Mouse (Mus musculus) frontal cortex, adult (tissue): ENCODE measurements around the gene Gm5475.

Source experiments
- ATAC-seq: cut with Nextera tagmentation; 2 replicates; pipeline ENCODE4 v1.9.2; 2017; ENCODE audit warnings: mild to moderate bottlenecking, moderate library complexity, mixed read lengths; ENCODE audit not compliant: low TSS enrichment

Gene Gm5475

DNA sequence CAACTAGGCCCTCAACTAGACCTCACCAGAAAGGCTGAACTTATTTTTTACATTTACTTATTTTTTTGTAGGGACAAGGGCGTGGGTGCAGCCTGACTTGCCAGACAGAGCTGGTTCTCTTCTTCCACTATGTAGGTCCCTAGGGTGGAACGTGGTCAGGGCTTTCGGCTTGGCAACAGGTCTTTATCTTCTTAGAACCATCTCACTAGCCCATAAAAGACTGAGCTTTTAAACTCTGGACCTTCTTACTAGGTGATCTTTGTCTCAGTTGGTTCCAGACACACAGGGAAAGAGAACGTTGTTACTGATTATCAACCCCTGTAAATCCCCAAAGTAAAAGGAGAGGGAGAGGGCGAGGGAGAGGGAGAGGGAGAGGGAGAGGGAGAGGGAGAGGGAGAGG is 8.6 kb upstream of the Gm5475 start:
- ATAC-seq, result no peak

- ATAC-seq, result no peak
Observed at GRCm38 (mm10) chr15:100414011-100414410, 7.9 kb upstream of the Gm5475 start.

DNA sequence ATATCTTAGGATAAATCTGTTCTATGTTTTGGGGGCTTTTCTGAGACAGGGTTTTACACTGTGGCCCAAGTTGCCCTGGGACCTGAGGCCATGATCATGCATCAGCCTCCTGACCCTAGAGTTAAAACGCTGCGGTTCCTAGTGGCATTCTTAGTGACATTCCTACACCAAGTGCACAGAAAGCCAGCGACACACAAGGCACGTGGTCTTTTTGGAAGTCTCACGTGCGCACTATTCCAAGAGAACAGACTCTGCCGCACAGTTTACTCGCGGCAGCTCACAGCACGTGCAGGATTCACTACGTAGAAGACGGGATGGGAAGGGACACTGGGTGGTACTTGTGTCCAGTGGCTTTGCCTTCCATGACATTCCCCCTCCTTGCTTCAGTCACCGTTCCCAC is 7.0 kb upstream of the Gm5475 start:
- no peak for ATAC-seq

DNA sequence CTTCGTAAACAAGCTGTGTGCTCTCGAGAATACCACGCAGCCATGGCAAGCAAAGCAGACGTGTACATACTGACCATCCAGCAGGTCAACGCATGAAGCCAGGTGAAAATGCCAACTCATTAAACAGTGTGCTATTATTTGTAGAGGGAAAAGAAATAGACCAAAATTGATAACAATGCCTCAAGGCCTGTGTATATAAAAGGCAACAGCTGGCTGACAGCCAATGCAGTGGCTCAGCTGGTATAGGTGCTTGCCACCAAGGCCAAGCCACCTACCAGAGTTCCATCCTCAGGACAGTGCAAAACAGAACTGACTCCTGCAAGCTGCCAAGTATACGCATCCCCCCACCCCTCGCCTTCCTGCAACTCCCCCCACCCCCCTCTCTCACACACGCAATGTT is 6.3 kb upstream of the Gm5475 start:
- no peak for ATAC-seq

DNA sequence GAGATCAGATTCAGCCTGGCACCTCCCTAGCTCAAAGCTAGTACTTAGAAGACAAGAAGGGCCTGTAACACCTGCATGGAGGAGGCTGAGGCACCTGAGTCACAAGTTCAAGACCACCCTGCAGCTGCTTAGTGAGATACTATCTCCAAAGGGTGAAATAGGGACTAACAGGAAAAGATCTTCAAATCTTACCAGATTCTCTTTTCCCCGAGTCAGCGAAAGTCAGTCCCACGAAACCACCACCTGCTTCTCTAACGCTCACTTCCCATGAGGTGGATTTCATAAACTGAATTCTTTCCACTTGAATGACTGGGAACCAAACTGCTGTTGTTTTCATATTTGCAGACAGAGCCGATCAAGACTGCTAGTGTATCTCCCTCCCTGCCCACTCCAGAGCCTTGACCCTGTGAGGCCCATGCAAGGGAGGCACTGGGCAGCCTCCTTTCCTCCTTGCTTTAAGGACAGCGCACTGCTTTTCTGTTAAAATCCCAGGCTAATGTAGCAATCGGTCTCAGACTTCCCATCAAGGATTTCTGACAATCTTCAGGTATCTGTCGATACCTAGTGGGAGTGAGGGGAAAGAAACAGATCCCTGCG is 4.0 kb upstream of the Gm5475 start:
- ATAC-seq, result no peak

GRCm38 (mm10) chr15:100419311-100419710 is 2.6 kb upstream of the Gm5475 start:
- no peak for ATAC-seq

DNA sequence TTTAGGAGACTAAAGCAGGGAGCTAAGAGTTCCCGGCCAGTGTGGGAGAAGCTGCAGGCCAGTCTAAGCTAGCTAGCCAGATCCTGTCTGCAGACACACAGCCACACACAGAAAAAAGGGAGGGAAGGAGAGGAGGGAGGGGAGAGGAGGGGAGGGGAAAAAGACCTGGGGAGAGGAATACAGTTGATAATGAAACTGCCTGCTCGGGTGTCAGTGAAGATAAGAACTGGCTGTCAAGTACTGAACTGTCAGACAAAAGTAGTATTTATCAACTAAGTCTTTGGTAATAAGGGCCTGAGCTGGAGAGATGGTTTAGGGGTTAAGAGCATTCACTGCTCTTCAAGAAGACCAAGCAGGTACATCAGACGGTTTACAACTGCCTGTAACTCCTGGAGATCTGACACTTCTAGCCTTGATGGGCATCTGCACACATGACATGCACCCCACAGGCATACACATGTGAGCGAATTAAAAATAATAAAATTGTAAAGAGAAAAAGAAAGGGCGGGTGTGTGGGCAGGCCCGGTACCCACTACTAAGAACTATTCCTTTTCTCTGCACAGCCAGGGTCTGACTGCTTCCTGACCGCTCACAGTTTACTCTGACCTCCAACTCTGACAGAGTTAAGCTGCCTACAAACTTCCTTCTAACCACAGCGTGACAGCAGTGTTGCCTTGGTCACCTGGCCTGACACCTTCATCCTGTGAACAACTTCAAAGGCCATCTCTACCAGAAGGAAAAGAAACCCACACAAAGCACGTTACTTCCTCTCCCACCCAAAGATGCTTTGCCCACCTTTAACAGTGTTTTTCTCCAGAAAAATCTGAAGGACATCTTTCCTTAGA is 1.8 kb upstream of the Gm5475 start:
- ATAC-seq, result no peak

- ATAC-seq, result no peak
Observed at GRCm38 (mm10) chr15:100421059-100421757, 739 bp upstream of the Gm5475 start.

- ATAC-seq, result peak; percentile 48
Observed at GRCm38 (mm10) chr15:100422476-100422875, 529 bp downstream of the Gm5475 start.

DNA sequence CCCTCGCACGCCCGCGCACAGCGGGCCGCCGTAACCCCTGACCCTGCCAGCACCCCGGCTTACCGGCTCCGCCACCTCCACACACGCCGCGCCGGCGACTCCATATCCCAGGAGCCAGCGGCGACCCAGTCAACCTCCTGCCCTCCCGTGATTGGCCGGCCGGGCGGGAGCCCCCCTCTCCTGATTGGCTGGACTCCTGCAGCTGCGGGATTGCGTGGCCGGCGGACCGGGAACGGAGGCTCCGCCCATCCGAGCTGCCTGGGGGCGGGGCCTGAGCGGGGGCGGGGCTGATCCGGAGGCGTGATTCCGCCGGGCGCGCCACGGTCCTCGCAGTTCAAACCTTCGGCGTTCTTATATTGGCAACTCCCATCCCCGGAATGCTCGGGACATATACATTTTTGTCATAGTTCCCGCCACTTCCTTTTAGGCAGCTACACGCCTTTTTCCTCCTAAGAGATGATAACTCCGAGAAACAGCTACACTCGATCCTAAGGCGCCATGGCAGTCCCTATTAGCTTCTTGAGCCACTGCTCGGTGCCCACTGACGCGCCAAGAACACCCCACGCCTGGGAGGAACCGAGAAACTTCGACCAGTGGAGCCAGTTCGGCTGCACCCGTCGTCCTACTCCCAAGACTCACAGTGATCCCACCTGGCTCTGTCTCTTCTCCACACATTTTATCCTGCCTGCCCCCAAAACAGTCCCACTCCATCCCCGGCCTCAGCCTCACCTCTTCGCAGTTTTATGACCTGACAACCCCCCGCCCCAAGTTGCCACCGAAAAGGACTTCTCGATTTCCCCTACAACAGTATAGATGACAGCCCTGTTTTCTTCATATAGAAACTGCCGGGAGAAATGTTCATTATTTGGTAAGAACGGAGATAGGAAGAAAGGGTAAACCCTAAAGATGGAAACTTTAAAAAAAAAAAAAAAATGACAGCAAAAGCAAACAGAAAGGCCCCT is 1.2 kb downstream of the Gm5475 start:
- ATAC-seq, result peak; percentile 96

GRCm38 (mm10) chr15:100423916-100424315 is 2.0 kb downstream of the Gm5475 start:
- 0 out of 2 replicates have a peak, but pooled peaks have one; percentile 26 for ATAC-seq

DNA sequence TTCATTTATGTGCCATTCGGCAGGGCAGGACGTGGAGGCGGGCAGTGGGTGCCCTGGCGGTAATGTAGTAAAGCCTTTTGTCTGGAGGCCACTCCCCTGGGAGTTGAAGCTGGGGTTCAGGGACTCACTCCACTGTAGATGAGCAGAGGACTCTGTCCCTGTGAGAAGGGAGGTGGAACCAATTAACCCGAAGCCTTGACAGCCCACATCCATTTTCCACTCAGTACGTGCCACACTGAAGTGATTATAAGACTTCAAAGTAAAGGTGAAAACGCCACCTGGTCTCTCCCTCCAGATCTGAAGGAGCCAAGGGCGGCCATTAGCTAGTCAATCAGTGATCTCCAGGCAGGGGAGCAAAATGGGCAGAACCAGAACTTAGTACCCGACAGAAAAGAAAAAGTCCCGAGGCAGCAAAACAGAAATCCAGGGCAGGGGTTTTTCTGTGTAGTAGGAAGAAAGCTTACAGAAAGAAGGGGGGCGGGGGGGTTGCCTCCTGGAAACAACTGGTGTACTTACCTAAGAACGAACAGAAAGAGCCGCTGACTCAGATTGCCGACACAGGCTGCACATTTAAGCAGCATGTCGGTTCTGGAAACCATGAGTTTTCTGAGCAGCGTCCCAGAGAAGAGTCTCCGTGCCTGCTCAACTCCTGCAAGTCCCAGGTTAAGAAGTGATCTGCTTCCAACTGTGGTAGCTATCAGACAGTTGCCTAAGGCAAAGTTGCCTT is 2.6 kb downstream of the Gm5475 start, which contains the start of gene Slc11a2:
Gene Slc11a2 (minus strand): TSS at position 677 of the 727 bp plus-strand sequence.
- no peak for ATAC-seq

DNA sequence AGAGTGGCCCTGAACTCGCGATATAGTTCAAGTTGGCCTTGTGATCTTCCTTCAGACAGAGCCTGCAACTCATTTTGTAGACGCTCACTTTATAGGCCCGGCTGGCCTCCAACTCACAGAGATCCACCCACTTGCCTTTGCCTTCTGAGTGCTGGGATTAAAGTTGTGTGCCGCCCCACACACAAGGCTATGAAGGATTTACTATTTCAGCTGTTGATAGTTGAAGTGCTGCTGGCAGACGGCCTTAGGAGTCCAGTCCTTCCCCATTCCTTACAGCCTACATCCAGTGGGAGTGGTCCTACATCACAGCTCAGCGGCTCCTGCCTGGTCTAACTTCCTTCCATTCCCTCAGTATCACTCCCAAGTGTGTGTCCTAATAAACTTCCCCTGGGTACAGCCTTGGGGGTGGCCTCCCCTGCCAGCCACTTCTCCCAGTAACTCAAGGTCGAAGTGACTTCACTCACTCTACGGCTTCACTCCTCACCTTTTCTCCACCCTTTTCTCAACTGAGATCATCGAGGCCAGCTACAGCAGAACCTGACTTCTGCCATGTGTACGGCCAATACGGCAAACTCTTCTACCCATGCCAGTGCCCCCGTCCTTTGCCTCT is 6.5 kb downstream of the Gm5475 start:
- ATAC-seq, result no peak

DNA sequence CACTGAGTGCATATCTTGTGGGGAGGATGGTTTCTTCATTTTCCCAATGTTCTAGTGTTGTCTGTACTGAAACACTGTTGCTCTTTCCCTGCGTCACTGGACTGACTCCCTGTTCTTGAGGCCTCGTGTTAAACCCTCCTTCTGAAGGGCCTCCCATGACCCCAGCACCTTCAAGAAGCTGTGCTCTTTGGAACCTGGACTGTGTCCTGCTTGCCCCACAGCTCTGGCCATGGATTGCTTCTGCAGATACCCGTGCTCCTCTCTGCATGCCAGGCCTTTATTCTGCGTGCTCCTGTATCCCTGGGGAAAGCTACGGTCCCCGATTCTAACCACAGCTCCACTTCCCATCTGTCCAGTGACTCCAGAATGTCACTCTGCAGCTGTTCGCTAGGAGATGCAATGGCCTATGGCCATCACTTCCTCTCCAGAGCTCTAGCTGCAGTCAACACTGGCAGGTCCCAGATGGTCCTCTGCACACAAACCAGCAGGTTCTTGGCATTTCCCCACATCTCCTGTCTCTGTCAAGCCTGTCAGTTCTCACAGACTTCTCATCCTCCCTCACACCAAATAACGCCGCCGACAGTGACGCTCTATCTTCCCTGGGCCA is 8.1 kb downstream of the Gm5475 start:
- no peak for ATAC-seq

DNA sequence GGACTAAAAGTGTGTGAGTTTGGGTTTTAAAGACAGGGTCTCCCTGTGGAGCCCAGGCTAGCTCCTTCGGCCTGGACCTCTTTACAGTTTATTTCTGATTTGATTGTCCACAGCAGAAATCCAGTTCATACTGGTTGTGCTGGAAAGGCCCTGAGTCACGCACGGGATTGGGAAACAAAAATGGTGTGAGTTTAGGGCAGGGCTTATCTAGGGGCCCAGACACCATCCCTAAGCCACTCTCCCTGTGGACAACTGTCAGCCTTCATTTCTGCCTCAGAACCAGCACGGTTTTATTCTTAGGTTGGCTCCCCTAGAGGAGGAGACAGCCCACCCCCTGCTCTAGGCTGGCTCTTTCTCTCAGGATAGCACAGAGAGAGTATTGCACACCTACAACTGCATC is 11.3 kb downstream of the Gm5475 start:
- no peak for ATAC-seq

DNA sequence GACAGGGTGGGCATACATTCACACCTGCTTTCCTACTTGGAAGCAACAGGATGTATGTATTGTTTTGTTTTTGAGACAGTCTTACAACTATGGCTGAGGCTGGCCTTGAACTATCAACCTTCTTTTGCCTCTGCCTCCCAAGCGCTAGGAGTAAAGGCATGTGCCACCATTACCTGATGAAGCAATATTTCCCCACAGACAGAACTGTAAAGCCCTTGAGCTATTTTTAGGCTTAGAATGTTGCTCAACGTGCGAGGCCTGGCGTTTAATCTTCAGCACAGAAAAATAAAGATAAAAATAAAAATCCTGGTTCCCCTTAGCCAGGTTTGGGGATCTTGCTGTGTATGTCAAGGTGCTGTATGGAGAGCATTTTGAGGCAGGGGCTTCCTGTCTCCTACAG is 14.2 kb downstream of the Gm5475 start:
- ATAC-seq, result no peak

- ATAC-seq, result no peak
Observed at GRCm38 (mm10) chr15:100436518-100436917, 14.6 kb downstream of the Gm5475 start.

DNA sequence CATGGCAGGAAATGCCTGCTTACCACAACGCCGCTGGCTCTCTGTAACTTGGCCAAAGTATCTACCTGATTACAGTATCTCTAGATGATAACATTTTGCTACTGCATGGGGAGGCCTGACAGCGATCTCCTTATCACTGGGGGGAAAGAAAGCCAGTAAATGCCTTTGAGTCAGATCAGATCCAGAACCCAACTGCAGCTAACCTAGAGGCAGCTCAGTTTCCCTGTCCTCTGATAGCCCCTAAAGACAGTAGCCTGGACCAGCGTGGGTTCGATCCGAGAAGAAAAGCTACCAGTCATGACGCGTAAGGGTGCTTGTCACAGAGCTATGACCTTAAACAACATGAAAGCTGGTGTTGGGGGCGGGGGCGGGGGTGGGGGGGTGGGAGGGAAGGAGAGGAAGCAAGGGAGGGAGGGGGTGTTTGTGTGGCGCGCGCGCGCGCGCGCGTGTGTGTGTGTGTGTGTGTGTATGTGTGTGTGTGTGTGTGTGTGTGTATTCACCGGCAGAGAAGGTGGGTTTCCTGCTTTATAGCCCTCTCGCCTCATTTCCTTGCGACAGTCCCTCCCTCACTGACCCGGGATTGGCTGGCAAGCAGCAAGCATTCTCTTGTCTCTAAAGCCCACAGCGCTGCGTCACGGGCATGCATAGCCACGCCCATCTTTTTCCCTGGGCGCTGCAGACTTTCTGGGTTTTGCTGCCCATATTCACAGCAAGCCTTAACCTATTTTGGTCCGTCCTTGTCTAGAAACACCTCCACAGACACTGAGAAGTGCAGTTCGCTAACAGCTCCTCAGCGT is 21.4 kb downstream of the Gm5475 start:
- ATAC-seq, result peak; percentile 98

DNA sequence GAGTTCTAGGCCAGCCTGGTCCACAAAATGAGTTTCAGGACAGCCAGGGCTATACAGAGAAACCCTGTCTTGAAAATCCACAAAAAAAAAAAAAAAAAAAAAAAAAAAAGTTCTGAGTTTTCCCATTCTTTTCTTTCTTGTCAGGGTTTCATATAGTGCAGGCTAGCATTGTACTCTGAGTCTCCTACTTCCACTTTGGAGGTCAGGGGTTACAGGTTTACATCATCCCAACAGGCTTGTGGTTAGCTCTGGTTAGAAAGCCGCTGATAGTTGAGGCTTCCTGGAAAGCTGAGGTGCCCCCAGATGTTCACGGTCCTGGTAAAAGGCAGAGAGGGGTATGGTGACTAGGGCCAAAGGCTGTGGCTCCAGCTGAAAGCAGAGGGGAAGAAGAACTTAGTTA is 24.9 kb downstream of the Gm5475 start:
- ATAC-seq, result no peak
